Mouse (Mus musculus) lung, adult 2 months (tissue): ENCODE data around the gene Gm14443. TPM values are rescaled to one million over a fixed set of nuclear protein-coding genes. Genes with fewer than 3 reads are reported as not detected.
"Not testable (repeated sequence)": the region's sequence is repeated elsewhere in the genome, so short reads cannot be mapped to it uniquely, and the experiment has no call there.

Experiments
- DNase-seq: peaks from one replicate; pipeline ENCODE4 v3.0.0; 2022
- H3K4me1 ChIP-seq: fragments of 200-500 bp; 2 replicates; pipeline ENCODE4 v1.6.1; 2011; ENCODE audit warnings: low read length; ENCODE audit not compliant: control insufficient read depth, insufficient read depth
- H3K4me3 ChIP-seq: fragments of 200-500 bp; replicated peaks from 2 replicates; pipeline ENCODE3; 2011; ENCODE audit warnings: low read depth, mild to moderate bottlenecking, control low read depth, low read length; ENCODE audit errors: extremely low read depth
- CTCF ChIP-seq: fragments of 200-500 bp; IDR thresholded peaks from 2 replicates; pipeline ENCODE4 v1.5.1; 2011; ENCODE audit warnings: mild to moderate bottlenecking, low read length, control low read depth; ENCODE audit not compliant: insufficient read depth
- POLR2A ChIP-seq: fragments of 200-500 bp; IDR thresholded peaks from 2 replicates; pipeline ENCODE4 v1.6.1; 2011; ENCODE audit warnings: low read depth, mild to moderate bottlenecking, control low read depth, low read length, borderline replicate concordance; ENCODE audit errors: extremely low read depth
- WGBS: fragments of 180-500 bp; shearing (Covaris S2); methylation state at CpG from one replicate; pipeline ENCODE4 v1.1.7; 2018; 5-methylcytosine and 5-hydroxymethylcytosine counted together
- polyA plus RNA-seq: library from polyadenylated mRNA; depleted of rRNA; stranded (reverse); fragments of >200 nt; gene quantifications from 2 replicates; pipeline ENCODE4 v1.2.3, GENCODE M21; 2012; rRNA removed

Gene Gm14443
- polyA plus RNA-seq, 1 experiment = 0.15 TPM

DNA sequence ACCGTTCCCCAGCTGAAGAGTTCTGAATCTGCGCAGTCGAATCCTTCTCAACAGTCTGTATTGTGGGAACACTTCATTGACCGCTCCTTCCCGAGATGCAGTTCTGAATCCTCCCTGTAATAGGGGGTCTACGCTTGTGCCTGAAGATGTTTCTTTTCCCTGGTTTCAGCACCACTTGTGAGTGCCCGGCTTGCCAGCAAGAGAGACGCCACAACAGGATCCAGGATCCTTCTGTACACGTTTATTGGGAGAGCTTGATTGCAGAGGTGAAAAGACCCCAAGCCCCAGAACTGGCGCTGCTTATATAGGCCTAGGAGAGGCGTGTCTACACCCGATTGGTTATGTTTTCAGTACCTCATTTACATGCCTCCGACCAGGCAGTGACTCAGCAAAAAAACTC lies 19.0 kb downstream of the Gm14443 start:
- Histone ChIP-seq H3K4me3 (no peak overlapping the region), H3K4me1 (no peaks in the 10 kb centered on the region)
- TF ChIP-seq CTCF (no peak), POLR2A (no peak)
- no peak for DNase-seq
- 89% methylated on average over 13 of the region's 13 CpGs for WGBS

DNA sequence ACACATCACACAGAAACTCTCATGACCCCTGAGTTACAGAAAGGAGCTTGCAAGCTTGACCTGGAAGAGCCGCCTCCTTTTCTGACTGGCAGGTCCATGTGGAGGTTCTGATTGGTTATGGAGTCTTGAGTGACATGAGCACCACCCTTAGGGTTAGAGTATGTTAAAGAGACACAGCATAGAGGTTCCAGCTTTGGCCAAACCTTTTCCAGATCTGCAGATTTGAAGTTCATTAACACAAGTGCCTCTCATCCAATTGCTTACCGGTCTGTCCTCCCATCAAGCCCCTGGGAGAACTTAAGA lies 33.7 kb downstream of the Gm14443 start, which contains the start of gene Gm14399:
Gene Gm14399 (minus strand): TSS at position 20 of the 303 bp plus-strand sequence.
- WGBS = 5% methylated on average over 1 of the region's 2 CpGs
- not testable (repeated sequence) for DNase-seq, H3K4me1 ChIP-seq
- H3K4me3 ChIP-seq = peak within 1 kb of the TSS; percentile 56

DNA sequence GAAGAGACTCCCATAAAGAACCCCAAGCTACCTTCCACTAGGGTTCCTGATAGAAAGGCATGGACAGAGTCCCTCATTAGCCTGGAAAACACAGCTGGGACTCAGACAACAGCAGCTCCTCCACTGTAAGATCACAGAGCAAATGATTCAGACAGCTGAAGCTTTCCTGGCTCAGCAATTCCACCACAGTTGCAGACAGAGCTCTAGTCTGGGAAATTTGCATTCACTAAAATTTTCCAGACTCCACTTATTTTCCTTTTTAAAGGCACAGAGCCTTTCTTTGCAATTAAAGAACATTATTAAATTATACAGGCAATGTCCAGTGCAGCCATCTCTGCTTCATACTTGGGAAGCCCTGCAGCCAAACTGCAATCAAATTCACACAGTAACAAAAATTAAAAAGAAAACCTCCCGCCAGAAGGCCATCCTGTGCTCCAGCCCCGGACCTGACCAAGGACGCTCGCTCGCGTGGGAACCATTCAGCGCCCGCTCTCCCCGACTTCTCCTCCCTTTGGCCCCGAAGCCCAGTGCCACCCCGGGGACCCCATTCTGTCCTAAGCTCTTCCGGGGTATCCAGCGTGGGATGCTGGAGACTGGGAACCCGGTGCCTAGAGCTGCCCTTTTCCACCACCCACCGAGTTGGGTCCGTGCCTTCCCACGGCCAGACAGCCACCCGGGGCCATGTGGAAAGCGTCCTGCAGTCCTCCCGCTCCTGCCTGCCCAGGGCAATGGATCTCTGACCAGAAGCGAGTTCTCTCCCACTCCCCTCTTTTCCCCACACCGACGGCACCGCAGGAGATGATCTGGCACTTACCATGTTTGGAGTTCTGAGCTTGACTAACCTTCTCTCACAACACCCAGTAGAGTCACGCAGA lies 34.3 kb downstream of the Gm14443 start:
- peak; percentile 46 for DNase-seq
- not testable (repeated sequence) for H3K4me1 ChIP-seq
- 4% methylated on average over 25 of the region's 25 CpGs for WGBS
- H3K4me3 ChIP-seq = peak overlapping the region; percentile 56

DNA sequence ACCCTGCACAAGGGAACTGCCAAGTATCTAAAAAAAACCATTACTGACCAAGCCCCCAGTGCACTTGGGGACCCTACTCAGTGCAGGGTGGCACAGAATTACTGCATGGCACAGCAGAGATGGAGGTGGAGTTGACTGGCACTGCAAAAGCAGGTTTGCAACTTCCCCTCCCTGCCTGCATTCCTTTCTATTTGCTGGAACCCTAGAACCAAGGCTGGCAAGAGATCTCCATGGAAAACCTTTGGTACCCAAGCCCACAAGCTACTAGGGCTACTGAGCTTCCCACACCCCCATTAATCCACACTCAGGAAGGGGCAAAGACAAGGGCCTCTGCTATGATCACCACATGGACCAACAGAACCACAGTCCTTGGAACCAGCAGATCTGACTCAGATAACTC lies 35.0 kb downstream of the Gm14443 start:
- H3K4me3 ChIP-seq, DNase-seq, H3K4me1 ChIP-seq: not testable (repeated sequence)

Other genes with a start within 250 kb of the Gm14443 start
- not detected in 2 replicates for gene Gm14444, start 165.6 kb downstream of the Gm14443 start, polyA plus RNA-seq
- not detected in 2 replicates for gene Gm14393, start 108.1 kb downstream of the Gm14443 start, polyA plus RNA-seq
- 0.66 and 1.1 TPM in 2 replicates for gene Gm14399, start 33.9 kb downstream of the Gm14443 start, polyA plus RNA-seq
- 2.5 and 6.2 TPM in 2 replicates for gene Gm14391, start 31.0 kb upstream of the Gm14443 start, polyA plus RNA-seq
- gene Gm14440, start 99.3 kb upstream of the Gm14443 start, polyA plus RNA-seq = not detected in 2 replicates
- 1.2 and 2.1 TPM in 2 replicates for gene Gm4631, start 162.3 kb upstream of the Gm14443 start, polyA plus RNA-seq
- gene Zfp968, start 196.6 kb upstream of the Gm14443 start, polyA plus RNA-seq = 0.46 and 1.2 TPM in 2 replicates